Mouse (Mus musculus) heart, embryonic 11.5 days (tissue): ENCODE results near the gene Mdm4. TPM values are rescaled to one million over a fixed set of nuclear protein-coding genes. Genes with fewer than 3 reads are reported as not detected.
"Not testable (repeated sequence)": the region's sequence is repeated elsewhere in the genome, so short reads cannot be mapped to it uniquely, and the experiment has no call there.

Experiments used
- ATAC-seq: fragments of 200-750 bp; cut with Nextera tagmentation; replicated peaks from 2 replicates; pipeline ENCODE4 v1.8.0; 2017; ENCODE audit warnings: moderate library complexity; ENCODE audit not compliant: insufficient number of reproducible peaks, low FRiP score, low TSS enrichment
- H3K27ac ChIP-seq: fragments of 300-500 bp; sonication (generic); 2 replicates; pipeline ENCODE4 v1.5.1; 2014; ENCODE audit warnings: mild to moderate bottlenecking, low read depth, low read length
- H3K27me3 ChIP-seq: fragments of 300-500 bp; sonication (generic); 2 replicates; pipeline ENCODE4 v1.6.1; 2014; ENCODE audit warnings: mild to moderate bottlenecking, low read length, mixed read lengths; ENCODE audit not compliant: control insufficient read depth, insufficient read depth
- H3K36me3 ChIP-seq: fragments of 300-500 bp; sonication (generic); 2 replicates; pipeline ENCODE4 v1.6.1; 2014; ENCODE audit warnings: mild to moderate bottlenecking, low read length, moderate library complexity, mixed read lengths; ENCODE audit not compliant: control insufficient read depth, insufficient read depth
- H3K4me1 ChIP-seq: fragments of 300-500 bp; sonication (generic); 2 replicates; pipeline ENCODE4 v1.6.1; 2014; ENCODE audit warnings: low read length; ENCODE audit not compliant: control insufficient read depth, insufficient read depth
- H3K4me2 ChIP-seq: fragments of 300-500 bp; sonication (generic); 2 replicates; pipeline ENCODE4 v1.6.1; 2014; ENCODE audit warnings: mild to moderate bottlenecking, moderate library complexity
- H3K4me3 ChIP-seq: fragments of 300-500 bp; sonication (generic); 2 replicates; pipeline ENCODE4 v1.5.1; 2014; ENCODE audit warnings: low read depth, low read length
- H3K9ac ChIP-seq: fragments of 300-500 bp; sonication (generic); 2 replicates; pipeline ENCODE4 v1.6.1; 2014; ENCODE audit warnings: mild to moderate bottlenecking, low read depth, low read length, moderate library complexity
- H3K9me3 ChIP-seq: fragments of 300-500 bp; sonication (generic); replicated peaks from 2 replicates; pipeline ENCODE4 v1.6.1; 2016; ENCODE audit warnings: low read length; ENCODE audit not compliant: control insufficient read depth
- WGBS: fragments of 180-500 bp; shearing (Covaris S2); extraction: QIAGEN DNeasy Blood & Tissue Kit; methylation state at CpG from one replicate; pipeline ENCODE4 v1.1.7; 2014; ENCODE audit not compliant: insufficient replicate concordance; 5-methylcytosine and 5-hydroxymethylcytosine counted together
- polyA plus RNA-seq: library from polyadenylated mRNA; unstranded; fragments of >200 nt; fragmentation: Nextera tagmentation; extraction: Ambion mirVana; gene quantifications from 2 replicates; pipeline ENCODE4 v1.2.1, GENCODE M21; 2014

Mdm4 gene
- polyA plus RNA-seq, 1 experiment from 2014 or later = 41.2 TPM

DNA sequence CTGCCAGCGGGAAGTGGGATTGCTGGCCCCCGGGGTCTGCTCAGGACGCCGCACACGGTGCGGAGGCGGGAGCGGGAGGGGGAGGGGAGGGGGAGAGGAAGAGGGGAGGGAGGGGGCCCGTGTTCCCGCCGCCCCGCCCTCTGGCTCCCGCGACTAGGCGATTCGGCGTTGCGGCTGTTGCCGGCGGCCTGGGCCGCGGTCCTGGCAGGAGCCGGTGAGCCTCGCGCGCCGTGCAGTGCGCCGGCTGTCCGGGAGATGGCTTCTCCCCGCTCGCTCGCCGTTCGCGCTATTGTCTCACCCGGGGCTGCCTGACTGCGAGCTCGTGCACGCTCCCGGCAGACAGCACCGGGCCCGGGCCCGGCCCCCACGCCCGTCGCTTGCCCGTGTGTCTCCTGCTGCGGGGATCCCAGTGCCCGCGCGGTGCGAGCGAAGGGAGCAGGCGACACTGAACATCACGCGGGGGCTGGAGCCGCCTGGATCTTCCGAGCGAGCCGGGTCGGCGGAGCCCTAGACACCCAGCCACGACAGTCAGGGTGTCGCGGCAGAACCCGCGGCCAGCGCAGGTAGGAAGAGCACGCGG is 15.6 kb upstream of the Mdm4 start:
- Histone ChIP-seq H3K27me3 (no peaks in the 10 kb centered on the region), H3K4me1 (peaks cover 42% of the 10 kb centered on the region), H3K9ac (peak overlapping the region; percentile 92), H3K36me3 (no peaks in the 10 kb centered on the region), H3K4me3 (peak overlapping the region; percentile 64), H3K9me3 (no peaks in the 10 kb centered on the region), H3K4me2 (peak overlapping the region; percentile 65), H3K27ac (peak overlapping the region; percentile 52)
- WGBS = 0% methylated on average over 51 of the region's 71 CpGs
- peak; percentile 82 for ATAC-seq

DNA sequence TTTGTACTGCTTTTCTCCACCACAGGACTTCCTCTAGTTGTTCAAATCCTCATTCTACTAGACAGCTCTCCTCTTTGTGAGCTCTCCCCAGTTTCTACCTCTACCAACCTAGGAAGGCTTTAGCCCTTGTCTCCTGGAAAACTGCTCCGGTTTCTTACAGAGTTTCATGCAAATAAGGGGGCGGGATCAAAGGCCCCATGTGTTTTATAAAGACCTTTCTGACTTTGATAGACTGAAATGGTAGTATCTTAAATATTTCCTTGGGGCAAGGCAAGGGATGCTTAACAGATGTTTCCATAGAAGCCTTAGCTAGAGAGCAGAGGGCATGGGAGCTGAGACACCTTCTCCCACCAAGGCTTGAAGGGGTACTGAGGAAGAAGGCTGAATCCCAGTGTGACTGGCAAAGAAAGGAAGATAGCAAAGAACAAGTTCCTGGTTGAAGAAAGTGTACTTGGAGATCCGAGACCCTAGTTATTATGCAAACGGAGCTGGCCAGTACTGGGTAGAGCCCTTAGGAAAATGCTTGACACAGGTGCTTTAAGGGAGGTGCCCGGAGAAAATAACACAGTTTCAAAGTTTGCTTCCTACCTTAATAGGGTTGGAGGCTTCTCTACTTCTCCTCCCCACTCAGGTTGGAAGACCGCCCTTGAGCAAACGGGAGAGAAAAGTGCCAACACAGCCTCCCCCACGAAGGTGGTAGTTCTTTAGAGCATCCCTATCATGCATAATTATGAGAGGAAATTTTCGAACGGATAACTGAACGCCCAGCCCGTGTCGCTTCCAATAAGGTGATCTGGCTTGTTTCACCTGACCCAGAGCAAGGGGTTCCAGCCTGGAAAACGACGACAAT is 14.9 kb upstream of the Mdm4 start, which contains the start of gene Pik3c2b:
Gene Pik3c2b, plus strand, starts transcription at position 657 of the 850 bp plus-strand sequence.
- Histone ChIP-seq H3K9me3 (no peaks in the 10 kb centered on the region), H3K9ac (peak within 1 kb of the TSS; percentile 92), H3K4me1 (peaks cover 36% of the 10 kb centered on the region), H3K27ac (peak within 1 kb of the TSS; percentile 52), H3K36me3 (no peaks in the 10 kb centered on the region), H3K4me2 (peak within 1 kb of the TSS; percentile 65), H3K27me3 (no peaks in the 10 kb centered on the region), H3K4me3 (peak within 1 kb of the TSS; percentile 64)
- WGBS = 3% methylated on average over 15 of the region's 15 CpGs
- ATAC-seq = no peak

DNA sequence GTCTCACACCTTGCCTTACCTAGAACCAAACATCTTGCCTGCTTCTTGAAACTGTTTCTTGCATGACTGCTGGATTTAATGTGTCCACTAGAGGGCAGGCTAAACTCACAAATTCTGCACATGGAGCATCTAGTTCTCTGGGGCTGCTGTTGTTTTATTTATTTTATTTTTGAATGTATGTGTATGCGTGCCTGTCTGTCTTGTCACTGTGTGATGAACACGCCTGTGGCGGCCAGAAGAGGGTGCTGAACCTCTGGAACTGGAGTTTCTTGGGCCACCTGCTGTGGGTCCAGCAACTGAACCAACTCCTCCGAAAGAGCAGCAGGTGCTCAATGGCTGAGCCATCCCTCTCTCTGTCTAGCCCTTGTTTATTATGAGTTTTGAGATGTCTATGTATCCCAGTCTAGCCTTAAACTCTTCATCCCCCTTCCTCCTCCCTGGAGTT is 9.2 kb upstream of the Mdm4 start:
- Histone ChIP-seq H3K9me3 (no peaks in the 10 kb centered on the region), H3K4me3 (no peak overlapping the region), H3K27me3 (no peaks in the 10 kb centered on the region), H3K4me2 (no peak overlapping the region), H3K9ac (no peak overlapping the region), H3K4me1 (no peaks in the 10 kb centered on the region), H3K27ac (no peak overlapping the region), H3K36me3 (no peaks in the 10 kb centered on the region)
- ATAC-seq = no peak
- WGBS = 17% methylated on average over 4 of the region's 4 CpGs

DNA sequence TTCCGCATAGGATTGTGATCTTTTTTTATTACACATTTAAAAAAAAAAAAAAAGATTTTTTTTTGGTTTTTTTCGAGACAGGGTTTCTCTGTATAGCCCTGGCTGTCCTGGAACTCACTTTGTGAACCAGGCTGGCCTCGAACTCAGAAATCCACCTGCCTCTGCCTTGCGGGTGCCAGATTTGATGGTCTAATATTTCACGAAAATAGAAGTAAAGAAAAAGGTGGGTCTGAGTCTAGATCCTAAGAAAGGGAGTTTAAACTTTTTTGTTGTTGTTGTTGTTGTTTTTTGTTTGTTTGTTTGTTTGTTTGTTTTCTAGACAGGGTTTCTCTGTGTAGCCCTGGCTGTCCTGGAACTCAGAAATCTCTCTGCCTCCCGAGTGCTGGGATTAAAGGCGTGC is 4.3 kb upstream of the Mdm4 start:
- not testable (repeated sequence) for H3K9ac ChIP-seq, H3K4me1 ChIP-seq, H3K4me3 ChIP-seq, ATAC-seq, H3K27ac ChIP-seq, H3K36me3 ChIP-seq, H3K27me3 ChIP-seq, H3K9me3 ChIP-seq, H3K4me2 ChIP-seq
- 68% methylated on average over 7 of the region's 7 CpGs for WGBS

DNA sequence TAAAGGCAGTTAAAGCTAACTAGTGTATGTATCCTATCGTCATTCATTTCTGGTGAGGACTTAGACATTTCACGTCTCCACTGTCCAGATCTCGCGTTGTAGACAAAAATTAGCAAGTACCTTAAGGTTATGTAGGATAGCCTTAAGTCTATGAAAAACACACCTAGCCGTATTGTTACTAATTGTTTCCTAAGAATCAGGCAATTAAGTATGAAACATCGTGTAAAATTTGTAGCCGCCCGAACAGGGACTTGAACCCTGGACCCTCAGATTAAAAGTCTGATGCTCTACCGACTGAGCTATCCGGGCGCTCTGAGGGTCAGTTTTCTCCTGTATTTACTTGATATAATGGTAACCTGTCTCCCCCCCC is 3.7 kb upstream of the Mdm4 start:
- Histone ChIP-seq H3K4me3 (peak overlapping the region; percentile 61), H3K27me3 (no peaks in the 10 kb centered on the region), H3K9ac (0 out of 2 replicates have a peak overlapping the region, but pooled peaks have one; percentile 28), H3K27ac (no peak overlapping the region), H3K4me1 (no peaks in the 10 kb centered on the region), H3K36me3 (no peaks in the 10 kb centered on the region), H3K9me3 (no peaks in the 10 kb centered on the region), H3K4me2 (peak overlapping the region; percentile 56)
- ATAC-seq = peak; percentile 61
- WGBS = 3% methylated on average over 11 of the region's 11 CpGs

DNA sequence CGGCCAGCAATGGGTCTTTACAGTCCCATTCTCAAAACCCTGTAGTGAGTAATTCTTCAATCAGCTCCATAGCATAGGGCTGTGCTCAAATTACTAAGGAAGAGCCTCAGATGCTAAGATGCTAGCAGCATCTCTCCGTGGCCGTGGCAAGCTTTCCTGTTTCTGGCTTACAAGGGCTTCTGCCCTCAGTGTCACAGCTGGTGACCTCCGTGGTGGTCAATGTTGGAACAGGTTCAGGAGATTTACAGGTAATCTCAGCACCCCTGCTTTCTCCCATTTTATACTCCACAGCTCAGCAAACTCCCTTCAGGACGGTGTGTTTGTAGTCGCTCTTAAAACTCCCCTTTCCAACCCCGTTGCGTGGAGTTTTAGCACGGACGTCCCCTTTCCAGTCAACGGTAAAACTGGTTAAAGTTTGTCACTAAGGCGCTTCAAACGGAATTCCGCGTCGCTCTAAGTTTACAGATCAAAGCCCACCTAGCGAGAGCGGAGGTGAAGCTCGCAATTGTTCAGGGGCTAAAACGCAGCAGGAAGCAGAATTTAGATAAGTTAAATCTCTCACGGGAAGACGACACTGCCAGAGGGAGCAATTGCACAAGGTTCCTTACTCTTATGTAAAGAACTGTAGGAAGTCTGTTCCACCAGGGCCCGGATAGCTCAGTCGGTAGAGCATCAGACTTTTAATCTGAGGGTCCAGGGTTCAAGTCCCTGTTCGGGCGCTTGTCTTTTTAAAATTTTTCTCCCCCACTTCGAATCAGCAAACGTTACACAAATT is 3.1 kb upstream of the Mdm4 start:
- Histone ChIP-seq H3K9me3 (no peaks in the 10 kb centered on the region), H3K36me3 (no peaks in the 10 kb centered on the region), H3K9ac (peak overlapping the region; percentile 69), H3K27ac (peak overlapping the region; percentile 48), H3K27me3 (no peaks in the 10 kb centered on the region), H3K4me3 (peak overlapping the region; percentile 61), H3K4me1 (no peaks in the 10 kb centered on the region), H3K4me2 (peak overlapping the region; percentile 56)
- WGBS = under 1% methylated on average over 28 of the region's 28 CpGs
- peak; percentile 83 for ATAC-seq

DNA sequence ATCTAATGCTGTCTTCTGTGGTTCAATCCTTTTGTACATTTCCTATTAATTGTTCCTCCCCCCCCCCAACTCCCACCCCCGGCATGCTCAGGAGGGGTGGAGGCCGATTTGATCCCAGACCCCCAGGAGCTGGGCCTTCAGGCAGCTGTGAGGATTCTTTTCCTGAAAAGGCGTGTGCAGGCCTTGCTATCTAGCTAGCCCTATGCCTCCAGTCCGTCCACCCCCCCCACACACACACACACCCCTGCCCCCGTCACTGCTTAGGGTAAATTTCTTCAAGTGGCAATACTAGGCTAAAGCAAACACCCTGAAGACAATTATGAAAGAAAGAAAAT is 2.6 kb upstream of the Mdm4 start:
- Histone ChIP-seq H3K27me3 (no peaks in the 10 kb centered on the region), H3K27ac (peak overlapping the region; percentile 48; the same call in 1 of the 2 replicates), H3K9ac (peak overlapping the region; percentile 69), H3K4me3 (peak overlapping the region; percentile 61), H3K9me3 (no peaks in the 10 kb centered on the region), H3K36me3 (no peaks in the 10 kb centered on the region), H3K4me1 (no peaks in the 10 kb centered on the region), H3K4me2 (peak overlapping the region; percentile 56)
- ATAC-seq = no peak
- 10% methylated on average over 5 of the region's 5 CpGs for WGBS

DNA sequence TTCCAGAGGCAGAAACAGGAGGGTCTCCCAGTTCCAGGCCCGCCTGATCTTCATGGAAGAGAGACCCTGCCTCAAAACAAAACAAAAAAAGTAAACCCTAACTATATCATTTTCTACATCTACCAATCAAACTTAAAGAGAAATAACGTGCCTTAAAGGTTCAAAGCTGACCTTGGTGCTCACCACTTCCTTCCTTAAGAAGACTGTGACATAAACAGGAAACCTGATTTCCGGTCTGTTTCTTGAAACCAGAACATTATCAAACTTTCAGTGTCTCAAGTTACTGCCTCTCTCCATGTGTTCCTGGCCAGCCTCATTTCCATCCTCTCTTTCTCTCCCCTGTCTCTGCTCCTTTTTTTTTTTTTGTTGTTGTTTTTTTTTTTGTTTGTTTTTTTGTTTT is 617 bp downstream of the Mdm4 start:
- H3K4me1 ChIP-seq = no peaks in the 10 kb centered on the region
- H3K4me2 ChIP-seq = no peak overlapping the region
- WGBS = 67% methylated on average over 3 of the region's 3 CpGs
- no peaks in the 10 kb centered on the region for H3K36me3 ChIP-seq
- no peak for ATAC-seq
- H3K9me3 ChIP-seq = no peaks in the 10 kb centered on the region
- no peak overlapping the region for H3K9ac ChIP-seq
- H3K4me3 ChIP-seq = no peak overlapping the region
- no peak overlapping the region for H3K27ac ChIP-seq
- no peaks in the 10 kb centered on the region for H3K27me3 ChIP-seq
